Comparison of ENCODE assay signal across 10 mouse cellular contexts in the genomic region with DNA sequence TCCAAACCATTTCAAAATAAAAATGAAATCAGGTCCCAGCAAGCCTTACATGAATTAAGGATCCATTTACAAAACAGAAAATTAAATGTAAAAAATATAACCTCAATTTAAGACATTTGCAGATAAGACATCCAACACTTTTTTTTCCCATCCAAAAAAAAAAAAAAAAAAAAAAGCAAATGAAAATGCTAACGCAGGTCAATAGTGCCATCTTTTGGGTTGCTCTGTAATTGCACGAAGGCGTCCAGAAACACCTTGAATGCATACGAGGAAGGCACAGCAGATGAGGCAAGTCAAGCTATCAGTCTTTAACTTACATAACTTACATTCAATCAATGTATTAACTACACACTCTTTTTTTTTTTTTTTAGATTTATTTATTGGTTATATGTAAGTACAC. TPM values are rescaled to one million over a fixed set of nuclear protein-coding genes. Genes with fewer than 3 reads are reported as not detected.
DNase-seq lines count a peak whose midpoint lies in the region; TF ChIP-seq lines count a peak whose summit lies in the region.
"Had no signal": no experiment of that assay in that cellular context is flagged by ENCODE, and none has a peak within 500 bp of the region (broad histone marks: within the 10 kb centered on the region; RNA-seq: fewer than 3 reads in every experiment).

No protein-coding gene starts in this region.

- in situ Hi-C loops in ES-E14 (cut with MboI; ENCODE audit: low sequenced_read_pairs in 2 of 2, unreplicated experiment in 2 of 2) = loop anchor here in 1 of 2 experiments (10.0 kb wide), 1 partner anchor 880 kb away; a partner anchor contains a TSS

- DNase-seq in heart, postnatal 14 days = peak; percentile 25 to 58
- no peak for DNase-seq in heart, adult 9 months (ENCODE audit: low spot score in 2 of 2)
- peak; percentile 69 for DNase-seq in 3T3-L1 (ENCODE audit: low read depth, low spot score)
- peak; percentile 15 for DNase-seq in ES-E14 (ENCODE audit: low read depth, low spot score)
- peak; percentile 76 to 80 for DNase-seq in cerebellum, postnatal 14 days
- DNase-seq in kidney, postnatal 36 days = peak; percentile 43 to 67
- peak; percentile 42 for DNase-seq in retina, postnatal 7 days (ENCODE audit: low read depth, low spot score)
- DNase-seq in urinary bladder, adult 18-20 months (ENCODE audit: low spot score in 2 of 2) = no peak
- DNase-seq: liver, embryonic 13.5 days had no signal

- H3K4me3 ChIP-seq in ES-E14 (ENCODE audit: insufficient read depth in 1 of 2, low read depth in 1 of 2, low read length in 2 of 2, poor library complexity in 1 of 2, severe bottlenecking in 1 of 2) = no peak overlapping the region
- H3K4me3 ChIP-seq: embryonic facial prominence, embryonic 12.5 days; liver, embryonic 13.5 days had no signal

- no peaks in the 10 kb centered on the region; the same call in none of the 2 replicates for H3K36me3 ChIP-seq in ES-E14 (ENCODE audit: control insufficient read depth, insufficient read depth, low read length, poor library complexity, severe bottlenecking)
- H3K36me3 ChIP-seq: embryonic facial prominence, embryonic 12.5 days had no signal

- no peak overlapping the region for H3K9ac ChIP-seq in ES-E14 (ENCODE audit: insufficient read depth, low read depth, low read length, poor library complexity, severe bottlenecking)
- H3K9ac ChIP-seq: embryonic facial prominence, embryonic 12.5 days; liver, embryonic 13.5 days had no signal

- H3K9me3 ChIP-seq in ES-E14 (ENCODE audit: control insufficient read depth, insufficient read depth, low read depth, low read length) = no peaks in the 10 kb centered on the region
- H3K9me3 ChIP-seq: embryonic facial prominence, embryonic 12.5 days; liver, embryonic 13.5 days had no signal

- intact Hi-C loops in heart, postnatal 14 days (cut with DNase I) = loop anchor here (5.0 to 10.0 kb wide), 5 partner anchors 228 to 1890 kb away; no protein-coding TSS in a partner anchor

- H3K4me1 ChIP-seq in ES-E14 (ENCODE audit: control insufficient read depth in 2 of 2, insufficient read depth in 2 of 2, low read length in 2 of 2, poor library complexity in 1 of 2) = no peaks in the 10 kb centered on the region
- H3K4me1 ChIP-seq: embryonic facial prominence, embryonic 12.5 days had no signal

- H3K27ac ChIP-seq in ES-E14 (ENCODE audit: insufficient read depth, low read depth, low read length, poor library complexity, severe bottlenecking) = no peak overlapping the region
- H3K27ac ChIP-seq: embryonic facial prominence, embryonic 12.5 days; liver, embryonic 13.5 days had no signal

TF ChIP-seq in ES-E14, 5 proteins besides CTCF, POLR2A, EP300 and RAD21:
- TF ChIP-seq ZNF384 (IDR thresholded peaks at IDR 0.05; ENCODE audit: low read depth, low read length) (peak; percentile 100), MAFK (IDR thresholded peaks at IDR 0.05; ENCODE audit: insufficient read depth, low read depth, low read length) (peak; percentile 39; the same call in 1 of the 2 replicates), ZC3H11A (IDR thresholded peaks at IDR 0.05; ENCODE audit: borderline replicate concordance, low read depth, low read length) (peak; percentile 45; the same call in 1 of the 2 replicates), HCFC1 (IDR thresholded peaks at IDR 0.05; ENCODE audit: borderline replicate concordance, insufficient read depth, low read length) (no peak), CHD2 (IDR thresholded peaks at IDR 0.05; ENCODE audit: low read depth, low read length) (no peak)

RNA-seq across cellular contexts. Expression of a gene that starts 20.3 kb away (rescaled TPM):
- total RNA-seq in heart, postnatal 14 days (2021) = 10 to 100 TPM; 27.4 to 29.2 TPM
- total RNA-seq in ES-E14 (2012; rRNA removed) = 20.8 and 21.4 TPM in 2 replicates

Comparison
In these comparisons a context has a peak if more than half of its experiments do, and no peak if none do; other contexts are left out.
1. DNase-seq: peak in heart, postnatal 14 days (2 of 2), 3T3-L1 (single experiment), ES-E14 (single experiment), cerebellum, postnatal 14 days (2 of 2), kidney, postnatal 36 days (2 of 2) and retina, postnatal 7 days (single experiment); none in heart, adult 9 months (0 of 2) and urinary bladder, adult 18-20 months (0 of 2).